Mouse (Mus musculus) retina, postnatal 7 days (tissue): Measurements from ENCODE around the gene Il12a.

Experiments
- DNase-seq: peaks from one replicate; pipeline ENCODE4 v3.0.0-alpha.2; 2012; ENCODE audit warnings: low read depth, low spot score

Il12a gene

GRCm38 (mm10) chr3:68690344-68690743 is at the start of gene Il12a:
Gene Il12a (plus strand): TSS chr3:68690644.
- DNase-seq, result no peak

GRCm38 (mm10) chr3:68642935-68643334 is 47.5 kb upstream of the Il12a start:
- no peak for DNase-seq

GRCm38 (mm10) chr3:68646387-68647130 is 43.9 kb upstream of the Il12a start:
- no peak for DNase-seq

- no peak for DNase-seq
These were observed 43.2 kb upstream of the Il12a start for GRCm38 (mm10) chr3:68647282-68647681.

GRCm38 (mm10) chr3:68650251-68650650 is 40.2 kb upstream of the Il12a start:
- no peak for DNase-seq

- DNase-seq, result no peak
These were observed 33.7 kb upstream of the Il12a start for GRCm38 (mm10) chr3:68656607-68657352.

- no peak for DNase-seq
These were observed 32.7 kb upstream of the Il12a start for GRCm38 (mm10) chr3:68657589-68658245.

- no peak for DNase-seq
These were observed 30.4 kb upstream of the Il12a start for GRCm38 (mm10) chr3:68659996-68660395.

GRCm38 (mm10) chr3:68660538-68660937 is 29.9 kb upstream of the Il12a start:
- DNase-seq, result no peak

GRCm38 (mm10) chr3:68662386-68662785 is 28.1 kb upstream of the Il12a start:
- DNase-seq, result no peak

GRCm38 (mm10) chr3:68664337-68664736 is 26.1 kb upstream of the Il12a start:
- DNase-seq, result no peak

- DNase-seq, result no peak
These were observed 24.1 kb upstream of the Il12a start for GRCm38 (mm10) chr3:68666377-68666776.

- DNase-seq, result no peak
These were observed 22.6 kb upstream of the Il12a start for GRCm38 (mm10) chr3:68667852-68668251.

GRCm38 (mm10) chr3:68669418-68669974 is 20.9 kb upstream of the Il12a start:
- no peak for DNase-seq

GRCm38 (mm10) chr3:68674721-68675120 is 15.7 kb upstream of the Il12a start:
- DNase-seq, result no peak

- no peak for DNase-seq
These were observed 15.1 kb upstream of the Il12a start for GRCm38 (mm10) chr3:68675216-68675835.

- DNase-seq, result no peak
These were observed 14.3 kb upstream of the Il12a start for GRCm38 (mm10) chr3:68675980-68676678.

GRCm38 (mm10) chr3:68676831-68677303 is 13.6 kb upstream of the Il12a start:
- no peak for DNase-seq

GRCm38 (mm10) chr3:68678805-68679585 is 11.4 kb upstream of the Il12a start:
- DNase-seq, result no peak

- DNase-seq, result no peak
These were observed 6.9 kb upstream of the Il12a start for GRCm38 (mm10) chr3:68683579-68683978.
